Comparison of ENCODE assay signal across 8 mouse cellular contexts in the genomic region with DNA sequence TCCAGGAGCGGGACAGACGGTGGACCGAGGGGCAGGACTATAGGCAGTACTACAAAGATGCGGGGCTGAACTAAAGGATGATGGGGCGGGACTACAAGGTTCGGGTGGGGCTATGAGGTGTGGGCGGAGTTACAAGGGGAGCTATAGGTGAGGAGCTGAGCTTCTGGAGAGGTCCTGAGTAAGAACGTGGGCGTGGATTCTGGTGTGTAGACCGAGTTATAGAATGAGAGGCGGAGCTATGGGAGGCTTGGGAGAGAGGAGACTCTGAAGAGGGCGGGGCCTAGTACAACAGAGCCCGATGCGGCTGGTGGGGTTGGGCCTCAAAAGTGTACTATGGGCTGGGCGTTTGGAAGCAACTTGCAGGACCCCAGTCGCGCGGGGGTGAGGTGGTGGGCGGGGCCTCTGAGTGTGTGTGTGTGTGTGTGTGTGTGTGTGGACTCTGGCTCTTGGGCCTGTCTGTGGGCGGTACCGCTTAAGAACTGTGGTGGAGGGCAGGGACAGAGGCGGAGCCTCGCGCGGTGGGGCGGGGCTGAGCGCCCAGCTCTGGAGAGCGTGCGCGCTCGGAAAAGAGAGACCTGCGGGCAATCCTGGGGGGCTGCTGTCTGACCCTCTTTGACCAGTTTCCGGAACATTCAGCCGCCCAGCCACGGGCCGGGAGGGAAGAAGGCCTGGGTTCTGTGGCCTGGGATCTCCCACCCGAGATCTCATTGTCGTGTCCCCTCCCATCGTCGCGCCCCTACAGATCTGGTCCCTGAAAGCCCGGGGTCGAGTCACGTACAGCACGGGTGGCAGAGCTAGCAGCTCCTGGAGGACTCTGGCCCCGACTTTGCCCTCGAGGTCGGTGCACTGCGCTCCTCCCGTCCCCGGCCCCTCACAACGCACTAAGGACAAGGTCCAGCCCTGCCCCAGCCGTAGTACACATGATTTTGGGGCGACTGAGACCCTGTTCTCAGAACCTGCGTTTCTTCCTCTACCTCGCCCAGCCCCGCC. TPM values are rescaled to one million over a fixed set of nuclear protein-coding genes. Genes with fewer than 3 reads are reported as not detected.
DNase-seq lines count a peak whose midpoint lies in the region; ATAC-seq and TF ChIP-seq lines count a peak whose summit lies in the region.

No protein-coding gene starts in this region.

- H3K9me3 ChIP-seq in hindbrain, postnatal 0 days (ENCODE audit: low read length) = no peaks in the 10 kb centered on the region

- 0 out of 2 replicates have a peak, but pooled peaks cover 6% of the 10 kb centered on the region for H3K27me3 ChIP-seq in hindbrain, postnatal 0 days (ENCODE audit: insufficient read depth, low read length)

- H3K4me3 ChIP-seq in hindbrain, postnatal 0 days (ENCODE audit: low read length) = peak overlapping the region; percentile 59
- peak overlapping the region; percentile 67 for H3K4me3 ChIP-seq in left cerebral cortex, adult 2 months

- ATAC-seq in hindbrain, postnatal 0 days = peak; percentile 82
- ATAC-seq in megakaryocyte, adult 5-6 weeks (ENCODE audit: poor library complexity, severe bottlenecking) = peak; percentile 53

- H3K4me1 ChIP-seq in hindbrain, postnatal 0 days (ENCODE audit: insufficient read depth, low read length) = peaks cover 16% of the 10 kb centered on the region

- TF ChIP-seq CTCF in hindbrain, postnatal 0 days (IDR thresholded peaks at IDR 0.05; ENCODE audit: low read depth) = no peak
- TF ChIP-seq CTCF in left cerebral cortex, adult 2 months (IDR thresholded peaks at IDR 0.05) = no peak

- intact Hi-C loops in left cerebral cortex, adult 2 months (cut with DNase I) = no loop called here

- under 1% methylated on average over 48 of the region's 57 CpGs for WGBS in hindbrain, postnatal 0 days

- peak overlapping the region; percentile 63 for H3K9ac ChIP-seq in hindbrain, postnatal 0 days (replicated peaks; ENCODE audit: low read length)

- H3K4me2 ChIP-seq in hindbrain, postnatal 0 days (ENCODE audit: low read depth, low read length) = peak overlapping the region; percentile 96

- no peaks in the 10 kb centered on the region for H3K36me3 ChIP-seq in hindbrain, postnatal 0 days (ENCODE audit: insufficient read depth, low read length)

- H3K27ac ChIP-seq in hindbrain, postnatal 0 days = peak overlapping the region; percentile 48; the same call in 1 of the 2 replicates
- H3K27ac ChIP-seq in left cerebral cortex, adult 2 months = peak overlapping the region; percentile 88

- peak; percentile 99 for DNase-seq in ZHBTc4 (ENCODE audit: low read depth, low spot score)
- DNase-seq in cerebellum, postnatal 4 days (ENCODE audit: low spot score in 2 of 2) = peak; percentile 52 to 70
- peak; percentile 88 for DNase-seq in gastrocnemius, adult 18-20 months (ENCODE audit: low spot score)
- peak; percentile 87 for DNase-seq in hindbrain, postnatal 0 days (ENCODE audit: low spot score)
- DNase-seq in left cerebral cortex, adult 2 months (ENCODE audit: extremely low spot score in 1 of 2, low spot score in 2 of 2) = peak; percentile 83 to 88
- DNase-seq in right cerebral cortex, postnatal 10 days (ENCODE audit: low spot score in 2 of 2) = peak; percentile 94 to 96
- peak; percentile 83 to 84 for DNase-seq in urinary bladder, postnatal 4 days (ENCODE audit: low spot score in 2 of 2)

RNA-seq across cellular contexts. Expression of gene Mast3, which starts 7.5 kb away (rescaled TPM):
- 1 to 10 TPM; 2.7 TPM for total RNA-seq in gastrocnemius, adult 18-20 months (2021)
- 35.2 and 42.1 TPM in 2 replicates for total RNA-seq in hindbrain, postnatal 0 days (2014; rRNA removed)
- polyA plus RNA-seq in hindbrain, postnatal 0 days (2015; fragmentation: Nextera tagmentation; extraction: Ambion mirVana) = 16.2 and 16.7 TPM in 2 replicates
- total RNA-seq in left cerebral cortex, adult 2 months (2021) = 100 to 1,000 TPM; 369 to 386 TPM
- 56.2 and 65.4 TPM in 2 replicates for total RNA-seq in megakaryocyte, adult 5-6 weeks (2015)
- total RNA-seq in megakaryocyte, adult 5-6 weeks (2017) = 14.4 and 24.6 TPM in 2 replicates

RNA-seq across cellular contexts. Expression of gene Il12rb1, which starts 10.9 kb away (rescaled TPM):
- under 1 TPM in 1 of 2 experiments, not detected in 1; 0.07 TPM for total RNA-seq in gastrocnemius, adult 18-20 months (2021)
- total RNA-seq in hindbrain, postnatal 0 days (2014; rRNA removed) = not detected in 2 replicates
- polyA plus RNA-seq in hindbrain, postnatal 0 days (2015; fragmentation: Nextera tagmentation; extraction: Ambion mirVana) = not detected in 2 replicates
- under 1 TPM; 0.77 to 0.82 TPM for total RNA-seq in left cerebral cortex, adult 2 months (2021)
- total RNA-seq in megakaryocyte, adult 5-6 weeks (2015) = 0.80 and 1.5 TPM in 2 replicates
- 0.07 and 1.7 TPM in 2 replicates for total RNA-seq in megakaryocyte, adult 5-6 weeks (2017)

RNA-seq across cellular contexts. Expression of gene Pik3r2, which starts 20.9 kb away (rescaled TPM):
- 10 to 100 TPM; 13.3 to 15.1 TPM for total RNA-seq in gastrocnemius, adult 18-20 months (2021)
- total RNA-seq in hindbrain, postnatal 0 days (2014; rRNA removed) = 162 and 176 TPM in 2 replicates
- polyA plus RNA-seq in hindbrain, postnatal 0 days (2015; fragmentation: Nextera tagmentation; extraction: Ambion mirVana) = 101 and 103 TPM in 2 replicates
- 100 to 1,000 TPM; 159 to 160 TPM for total RNA-seq in left cerebral cortex, adult 2 months (2021)
- 4.6 and 5.0 TPM in 2 replicates for total RNA-seq in megakaryocyte, adult 5-6 weeks (2015)
- 14.7 and 14.9 TPM in 2 replicates for total RNA-seq in megakaryocyte, adult 5-6 weeks (2017)

RNA-seq across cellular contexts. Expression of gene Mpv17l2, which starts 36.6 kb away (rescaled TPM):
- total RNA-seq in gastrocnemius, adult 18-20 months (2021) = 10 to 100 TPM; 19.9 to 20.9 TPM
- total RNA-seq in hindbrain, postnatal 0 days (2014; rRNA removed) = 37.2 and 53.9 TPM in 2 replicates
- 56.1 and 63.3 TPM in 2 replicates for polyA plus RNA-seq in hindbrain, postnatal 0 days (2015; fragmentation: Nextera tagmentation; extraction: Ambion mirVana)
- total RNA-seq in left cerebral cortex, adult 2 months (2021) = 10 to 100 TPM; 33.3 to 35.7 TPM
- 34.4 and 44.7 TPM in 2 replicates for total RNA-seq in megakaryocyte, adult 5-6 weeks (2015)
- 8.4 and 15.9 TPM in 2 replicates for total RNA-seq in megakaryocyte, adult 5-6 weeks (2017)

RNA-seq across cellular contexts. Expression of gene Arrdc2, which starts 42.1 kb away (rescaled TPM):
- 100 to 1,000 TPM in 1 of 2 experiments, 10 to 100 TPM in 1; 58.3 to 202 TPM for total RNA-seq in gastrocnemius, adult 18-20 months (2021)
- total RNA-seq in hindbrain, postnatal 0 days (2014; rRNA removed) = 12.1 and 17.1 TPM in 2 replicates
- 4.6 and 4.9 TPM in 2 replicates for polyA plus RNA-seq in hindbrain, postnatal 0 days (2015; fragmentation: Nextera tagmentation; extraction: Ambion mirVana)
- total RNA-seq in left cerebral cortex, adult 2 months (2021) = 10 to 100 TPM; 19.5 to 20.7 TPM
- total RNA-seq in megakaryocyte, adult 5-6 weeks (2015) = 9.0 and 11.0 TPM in 2 replicates
- total RNA-seq in megakaryocyte, adult 5-6 weeks (2017) = 10.5 and 11.1 TPM in 2 replicates

Comparison
In these comparisons a context has a peak if more than half of its experiments do, and no peak if none do; other contexts are left out.
1. Peak in every context shown above with its lines: DNase-seq, ATAC-seq, H3K4me3 ChIP-seq and H3K27ac ChIP-seq.
2. RNA of gene Pik3r2, which starts 20.9 kb away (total RNA-seq): 162 to 176 TPM in hindbrain, postnatal 0 days and 159 to 160 TPM in left cerebral cortex, adult 2 months; 13.3 to 15.1 TPM in gastrocnemius, adult 18-20 months and 4.6 to 14.9 TPM in megakaryocyte, adult 5-6 weeks; every median in the first group is over 4 times any median in the second.